Mouse (Mus musculus): ENCODE results near the gene Rasgrp3. TPM values are rescaled to one million over a fixed set of nuclear protein-coding genes. Genes with fewer than 3 reads are reported as not detected.

Gene Rasgrp3
- polyA plus RNA-seq, 1 experiment from 2014 or later = 11.4 TPM

DNA sequence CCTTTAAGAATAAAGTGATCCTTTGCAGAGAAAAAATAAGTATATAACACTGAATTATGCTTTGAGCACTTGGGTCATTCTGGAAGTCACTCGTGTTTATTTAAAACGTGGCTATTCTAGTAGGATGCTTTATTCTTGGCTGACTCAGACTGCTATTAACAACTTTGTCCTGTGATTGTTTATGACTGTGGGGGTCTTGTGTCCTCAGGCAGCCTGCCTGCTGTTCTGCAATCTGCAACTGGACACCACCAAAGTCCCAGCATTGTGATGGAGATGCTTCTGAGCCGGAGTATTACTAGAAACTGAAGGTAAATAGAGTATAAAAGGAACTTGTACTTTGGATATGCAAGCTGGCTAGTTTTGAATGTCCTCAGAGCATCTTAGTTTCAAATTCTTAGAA is 121.3 kb downstream of the Rasgrp3 start:
- 49% methylated on average over 3 of the region's 3 CpGs for WGBS
- H3K4me3 ChIP-seq (ENCODE audit: low read depth, low read length) = no peak overlapping the region
- no peak overlapping the region for H3K9ac ChIP-seq (replicated peaks; ENCODE audit: low read length)
- DNase-seq (ENCODE audit: low spot score) = no peak
- H3K4me1 ChIP-seq (ENCODE audit: control insufficient read depth, insufficient read depth, low read length) = no peaks in the 10 kb centered on the region
- no peaks in the 10 kb centered on the region for H3K9me3 ChIP-seq (replicated peaks; ENCODE audit: control insufficient read depth, low read length)
- no peak overlapping the region for H3K27ac ChIP-seq (replicated peaks; ENCODE audit: low read depth, low read length)
- H3K36me3 ChIP-seq (replicated peaks; ENCODE audit: control insufficient read depth, insufficient read depth, low read depth, low read length) = no peaks in the 10 kb centered on the region
- no peak for ATAC-seq (replicated peaks; ENCODE audit: insufficient number of reproducible peaks, low FRiP score, low TSS enrichment, low read depth)
- no peak overlapping the region for H3K4me2 ChIP-seq (ENCODE audit: low read depth, low read length)
- no peaks in the 10 kb centered on the region for H3K27me3 ChIP-seq (ENCODE audit: control insufficient read depth, insufficient read depth, low read length)

DNA sequence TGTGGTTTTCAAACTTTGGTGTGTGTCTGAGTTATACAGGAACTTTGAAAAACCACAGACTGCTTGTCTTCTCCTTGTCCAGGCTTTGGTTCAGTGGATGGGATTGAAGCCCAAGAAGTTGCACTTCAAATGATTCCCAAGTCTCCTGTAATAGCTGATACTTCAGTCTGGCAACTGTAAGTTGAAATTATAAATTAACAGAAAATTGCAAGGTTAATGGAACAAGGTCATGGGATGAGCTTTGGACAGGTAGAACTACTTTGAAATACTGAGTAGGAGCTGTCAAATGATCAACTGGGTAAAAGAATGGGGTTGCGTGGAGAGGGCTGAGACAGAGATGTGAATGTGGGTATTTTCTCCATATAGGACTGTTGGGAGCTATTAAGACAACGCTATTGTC is 122.3 kb downstream of the Rasgrp3 start:
- Histone ChIP-seq H3K4me1 (ENCODE audit: control insufficient read depth, insufficient read depth, low read length) (no peaks in the 10 kb centered on the region), H3K36me3 (replicated peaks; ENCODE audit: control insufficient read depth, insufficient read depth, low read depth, low read length) (no peaks in the 10 kb centered on the region), H3K27ac (replicated peaks; ENCODE audit: low read depth, low read length) (no peak overlapping the region), H3K4me2 (ENCODE audit: low read depth, low read length) (no peak overlapping the region), H3K9me3 (replicated peaks; ENCODE audit: control insufficient read depth, low read length) (no peaks in the 10 kb centered on the region), H3K27me3 (ENCODE audit: control insufficient read depth, insufficient read depth, low read length) (no peaks in the 10 kb centered on the region), H3K9ac (replicated peaks; ENCODE audit: low read length) (no peak overlapping the region), H3K4me3 (ENCODE audit: low read depth, low read length) (no peak overlapping the region)
- 98% methylated on average over 2 of the region's 2 CpGs for WGBS
- ATAC-seq (replicated peaks; ENCODE audit: insufficient number of reproducible peaks, low FRiP score, low TSS enrichment, low read depth) (no peak), DNase-seq (ENCODE audit: low spot score) (no peak)

DNA sequence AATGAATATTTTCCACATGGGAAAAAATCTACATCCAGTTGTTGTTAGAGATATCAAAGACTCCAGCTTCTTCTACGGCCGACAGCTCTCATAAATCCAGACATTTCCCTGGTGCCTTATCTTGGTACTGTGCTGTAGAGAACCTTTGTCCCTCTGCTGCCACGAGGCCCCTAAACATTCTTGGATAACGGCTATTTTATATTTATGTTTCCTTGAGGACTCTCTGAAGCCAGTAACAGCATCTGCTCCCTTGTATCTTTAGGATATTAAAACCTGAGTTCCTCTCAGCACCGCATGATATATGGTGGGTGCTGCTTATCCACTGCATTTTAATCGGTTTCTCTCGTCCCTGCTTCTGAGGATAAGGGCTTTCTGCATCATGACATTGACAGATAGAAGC is 139.9 kb downstream of the Rasgrp3 start:
- 86% methylated on average over 7 of the region's 7 CpGs for WGBS
- no peaks in the 10 kb centered on the region for H3K9me3 ChIP-seq (replicated peaks; ENCODE audit: control insufficient read depth, low read length)
- H3K27ac ChIP-seq (replicated peaks; ENCODE audit: low read depth, low read length) = no peak overlapping the region
- H3K4me3 ChIP-seq (ENCODE audit: low read depth, low read length) = no peak overlapping the region
- no peak overlapping the region for H3K4me2 ChIP-seq (ENCODE audit: low read depth, low read length)
- H3K4me1 ChIP-seq (ENCODE audit: control insufficient read depth, insufficient read depth, low read length) = no peaks in the 10 kb centered on the region
- DNase-seq (ENCODE audit: low spot score) (no peak), ATAC-seq (replicated peaks; ENCODE audit: insufficient number of reproducible peaks, low FRiP score, low TSS enrichment, low read depth) (no peak)
- H3K36me3 ChIP-seq (replicated peaks; ENCODE audit: control insufficient read depth, insufficient read depth, low read depth, low read length) = no peaks in the 10 kb centered on the region
- H3K9ac ChIP-seq (replicated peaks; ENCODE audit: low read length) = no peak overlapping the region
- no peaks in the 10 kb centered on the region for H3K27me3 ChIP-seq (ENCODE audit: control insufficient read depth, insufficient read depth, low read length)

Other genes with a start within 250 kb of the Rasgrp3 start
- 8.6 and 9.5 TPM in 2 replicates for gene Fam98a, start 116.0 kb downstream of the Rasgrp3 start, polyA plus RNA-seq (2014; fragmentation: Nextera tagmentation; extraction: Ambion mirVana)

All from embryonic facial prominence, embryonic 11.5 days (tissue).